Mouse (Mus musculus): ENCODE measurements around the gene Plxdc1. TPM values are rescaled to one million over a fixed set of nuclear protein-coding genes. Genes with fewer than 3 reads are reported as not detected.

Plxdc1 gene
- polyA plus RNA-seq, 1 experiment from 2014 or later: 1.7 TPM

DNA sequence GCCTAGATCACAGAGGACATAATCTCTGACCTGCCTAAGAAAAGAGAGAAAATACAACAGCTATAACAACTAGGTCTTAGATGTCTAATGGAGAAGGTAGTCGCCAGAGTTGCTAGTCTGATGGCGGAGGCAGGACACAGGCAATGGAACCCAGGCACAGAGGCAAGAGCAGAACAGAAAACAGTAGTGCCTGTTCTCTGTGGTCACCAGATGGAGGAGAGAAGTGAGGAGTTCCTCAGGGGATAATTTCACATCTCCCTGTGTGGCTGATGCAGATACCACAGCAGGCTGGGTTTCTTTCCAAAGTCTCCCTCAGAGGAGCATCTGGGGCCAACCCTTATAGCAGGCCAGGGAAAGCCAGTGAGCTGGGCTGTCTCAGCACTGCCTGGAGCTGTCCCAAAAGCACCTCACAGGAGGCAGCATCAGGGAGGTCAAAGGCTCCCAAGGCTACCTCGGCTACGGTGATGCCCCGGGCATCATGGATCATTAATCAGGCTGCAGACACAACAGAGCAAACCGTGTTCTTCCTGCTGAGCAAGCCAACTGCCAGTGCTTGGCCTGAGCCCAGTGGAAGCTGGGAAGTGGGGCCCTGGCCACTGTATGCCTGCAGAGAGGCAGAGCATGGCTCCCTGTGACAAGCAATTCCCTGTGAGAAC is 29.2 kb downstream of the Plxdc1 start:
- 36% methylated on average over 6 of the region's 6 CpGs for WGBS
- peak; percentile 72 for ATAC-seq (ENCODE audit: low FRiP score, low TSS enrichment)
- no peaks in the 10 kb centered on the region for H3K36me3 ChIP-seq (ENCODE audit: control insufficient read depth, insufficient read depth, low read length)

DNA sequence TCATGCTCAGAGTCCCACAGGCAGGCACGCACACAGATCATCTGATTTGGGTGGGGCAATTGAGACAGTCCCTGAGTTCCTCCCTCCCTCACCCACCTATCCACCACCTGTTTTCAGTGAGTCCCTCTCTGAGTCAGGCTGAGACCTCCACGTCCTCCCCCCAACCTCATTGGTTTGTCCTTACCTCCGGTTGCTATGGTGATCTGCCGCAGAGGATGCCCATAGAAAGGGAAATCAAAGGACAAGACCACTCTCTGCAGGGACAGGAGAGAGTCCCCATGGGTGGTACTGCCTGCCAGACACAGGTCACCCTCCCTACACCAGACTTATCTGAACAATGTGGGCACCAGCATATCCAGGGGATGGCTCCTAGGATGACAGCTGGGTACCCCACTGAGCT is 30.3 kb downstream of the Plxdc1 start:
- Histone ChIP-seq H3K4me2 (replicated peaks; ENCODE audit: low read depth, low read length) (no peak overlapping the region), H3K36me3 (ENCODE audit: control insufficient read depth, insufficient read depth, low read length) (no peaks in the 10 kb centered on the region), H3K9me3 (ENCODE audit: control insufficient read depth, low read length) (no peaks in the 10 kb centered on the region), H3K4me1 (ENCODE audit: control insufficient read depth, insufficient read depth, low read length) (0 out of 2 replicates have a peak, but pooled peaks cover 7% of the 10 kb centered on the region), H3K27me3 (ENCODE audit: control insufficient read depth, insufficient read depth, low read length) (no peaks in the 10 kb centered on the region), H3K27ac (ENCODE audit: low read depth, low read length) (no peak overlapping the region), H3K9ac (ENCODE audit: low read depth, low read length) (no peak overlapping the region), H3K4me3 (ENCODE audit: low read length) (no peak overlapping the region)
- WGBS: 76% methylated on average over 4 of the region's 4 CpGs
- ATAC-seq (ENCODE audit: low FRiP score, low TSS enrichment): no peak

More for the DNA sequence above, 29.2 kb downstream of the Plxdc1 start:
- Histone ChIP-seq H3K4me3 (ENCODE audit: low read length) (no peak overlapping the region), H3K27me3 (ENCODE audit: control insufficient read depth, insufficient read depth, low read length) (no peaks in the 10 kb centered on the region), H3K9ac (ENCODE audit: low read depth, low read length) (no peak overlapping the region; the same call in 1 of the 2 replicates), H3K4me1 (ENCODE audit: control insufficient read depth, insufficient read depth, low read length) (0 out of 2 replicates have a peak, but pooled peaks cover 7% of the 10 kb centered on the region), H3K4me2 (replicated peaks; ENCODE audit: low read depth, low read length) (no peak overlapping the region), H3K9me3 (ENCODE audit: control insufficient read depth, low read length) (no peaks in the 10 kb centered on the region), H3K27ac (ENCODE audit: low read depth, low read length) (peak overlapping the region; percentile 43; the same call in 1 of the 2 replicates)

DNA sequence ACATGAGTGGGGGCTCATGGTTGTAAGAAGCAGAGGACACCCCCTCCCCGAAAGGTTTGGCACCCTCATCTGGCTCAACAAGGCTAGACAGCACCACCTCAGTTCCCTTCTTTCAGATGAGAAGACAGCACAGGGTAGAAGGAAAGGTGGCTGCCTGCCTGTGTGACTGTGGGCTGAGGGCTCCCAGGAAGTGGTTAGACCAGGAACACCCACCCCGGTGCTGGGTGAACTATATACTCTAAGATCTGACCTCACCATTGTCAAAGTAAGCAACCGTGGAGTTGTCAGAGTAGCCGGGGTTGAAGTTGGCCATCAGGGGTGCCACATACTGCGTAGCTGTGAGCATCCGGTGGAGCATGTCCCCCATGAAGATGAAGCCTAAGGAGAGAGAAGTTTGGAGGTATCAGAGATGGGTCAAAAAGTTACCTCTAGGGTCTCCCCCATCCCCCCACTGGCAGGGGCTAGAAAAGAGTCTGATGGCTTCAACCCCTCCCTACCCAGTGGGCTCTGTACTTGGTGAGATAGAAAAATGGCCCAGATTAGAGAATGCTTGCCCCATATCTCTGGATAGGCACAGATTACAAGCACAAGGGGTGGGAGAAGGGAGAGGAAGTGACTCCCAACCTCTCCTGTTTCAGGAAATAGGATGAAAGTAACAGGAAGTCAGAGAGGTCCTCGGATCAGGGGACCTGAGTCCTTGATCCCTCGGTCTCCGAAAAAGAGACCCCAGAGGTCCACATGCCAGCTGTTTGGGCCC is 30.9 kb downstream of the Plxdc1 start:
- Histone ChIP-seq H3K27ac (ENCODE audit: low read depth, low read length) (no peak overlapping the region), H3K4me3 (ENCODE audit: low read length) (no peak overlapping the region), H3K9ac (ENCODE audit: low read depth, low read length) (no peak overlapping the region), H3K4me2 (replicated peaks; ENCODE audit: low read depth, low read length) (no peak overlapping the region), H3K9me3 (ENCODE audit: control insufficient read depth, low read length) (no peaks in the 10 kb centered on the region), H3K4me1 (ENCODE audit: control insufficient read depth, insufficient read depth, low read length) (0 out of 2 replicates have a peak, but pooled peaks cover 7% of the 10 kb centered on the region), H3K36me3 (ENCODE audit: control insufficient read depth, insufficient read depth, low read length) (no peaks in the 10 kb centered on the region), H3K27me3 (ENCODE audit: control insufficient read depth, insufficient read depth, low read length) (no peaks in the 10 kb centered on the region)
- WGBS: 80% methylated on average over 9 of the region's 9 CpGs
- ATAC-seq (ENCODE audit: low FRiP score, low TSS enrichment): no peak

DNA sequence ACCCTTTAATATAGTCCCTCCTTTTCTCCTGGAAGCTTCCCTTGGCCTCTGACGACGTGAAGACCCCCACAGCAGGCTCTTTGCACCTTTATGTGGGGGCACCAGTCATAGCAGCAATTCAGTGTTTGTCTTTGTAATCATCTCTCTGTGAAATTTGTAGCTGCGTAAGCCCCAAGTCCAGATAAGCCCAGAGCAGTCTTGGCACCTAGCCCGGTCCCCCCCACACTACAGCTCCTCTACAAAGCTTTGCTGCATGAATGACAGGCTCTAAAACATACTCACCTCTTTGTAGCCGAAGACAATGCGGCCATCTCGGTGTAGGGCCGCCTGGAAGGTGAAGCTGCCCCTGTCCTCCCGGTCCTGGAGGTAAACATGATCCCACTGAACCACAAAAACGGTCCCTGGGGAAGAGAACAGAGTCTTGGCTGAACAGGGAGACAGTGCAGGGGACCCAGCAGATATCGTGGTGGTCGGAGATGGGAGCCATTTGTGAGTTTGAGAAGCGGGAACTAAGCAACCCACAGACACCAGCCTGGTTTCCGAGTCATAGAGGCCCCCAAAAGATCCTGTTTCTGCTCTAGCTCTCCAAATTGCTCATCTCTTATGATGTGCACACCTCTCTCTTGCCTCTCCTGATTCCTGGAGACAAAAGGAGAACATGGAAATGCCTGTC is 31.6 kb downstream of the Plxdc1 start:
- 53% methylated on average over 14 of the region's 14 CpGs for WGBS
- Histone ChIP-seq H3K36me3 (ENCODE audit: control insufficient read depth, insufficient read depth, low read length) (no peaks in the 10 kb centered on the region), H3K4me3 (ENCODE audit: low read length) (no peak overlapping the region), H3K27ac (ENCODE audit: low read depth, low read length) (no peak overlapping the region), H3K9ac (ENCODE audit: low read depth, low read length) (no peak overlapping the region), H3K27me3 (ENCODE audit: control insufficient read depth, insufficient read depth, low read length) (no peaks in the 10 kb centered on the region), H3K9me3 (ENCODE audit: control insufficient read depth, low read length) (no peaks in the 10 kb centered on the region), H3K4me2 (replicated peaks; ENCODE audit: low read depth, low read length) (no peak overlapping the region), H3K4me1 (ENCODE audit: control insufficient read depth, insufficient read depth, low read length) (0 out of 2 replicates have a peak, but pooled peaks cover 11% of the 10 kb centered on the region)
- ATAC-seq (ENCODE audit: low FRiP score, low TSS enrichment): no peak

DNA sequence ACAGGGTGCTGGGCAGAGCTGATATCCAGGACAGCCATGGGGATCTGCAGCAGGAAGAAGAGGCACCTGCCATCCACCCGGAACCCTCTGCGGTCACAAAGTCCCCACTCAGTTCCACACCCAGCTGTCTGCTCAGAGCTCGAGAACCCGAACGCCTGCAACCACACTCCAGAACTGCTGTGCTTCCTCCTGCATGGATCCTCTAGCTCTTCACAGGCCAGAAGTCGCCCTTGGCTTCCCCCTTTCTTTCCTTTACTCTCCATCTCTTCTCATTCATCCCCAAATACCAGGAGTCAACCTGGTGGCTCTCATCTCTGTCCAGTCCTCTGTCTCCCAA is 32.3 kb downstream of the Plxdc1 start:
- H3K27me3 ChIP-seq (ENCODE audit: control insufficient read depth, insufficient read depth, low read length): no peaks in the 10 kb centered on the region
- 91% methylated on average over 6 of the region's 6 CpGs for WGBS
- no peak overlapping the region for H3K9ac ChIP-seq (ENCODE audit: low read depth, low read length)
- H3K4me2 ChIP-seq (replicated peaks; ENCODE audit: low read depth, low read length): no peak overlapping the region
- H3K4me1 ChIP-seq (ENCODE audit: control insufficient read depth, insufficient read depth, low read length): 0 out of 2 replicates have a peak, but pooled peaks cover 8% of the 10 kb centered on the region
- no peaks in the 10 kb centered on the region for H3K9me3 ChIP-seq (ENCODE audit: control insufficient read depth, low read length)
- no peak for ATAC-seq (ENCODE audit: low FRiP score, low TSS enrichment)
- H3K4me3 ChIP-seq (ENCODE audit: low read length): no peak overlapping the region
- no peaks in the 10 kb centered on the region for H3K36me3 ChIP-seq (ENCODE audit: control insufficient read depth, insufficient read depth, low read length)
- no peak overlapping the region for H3K27ac ChIP-seq (ENCODE audit: low read depth, low read length)

DNA sequence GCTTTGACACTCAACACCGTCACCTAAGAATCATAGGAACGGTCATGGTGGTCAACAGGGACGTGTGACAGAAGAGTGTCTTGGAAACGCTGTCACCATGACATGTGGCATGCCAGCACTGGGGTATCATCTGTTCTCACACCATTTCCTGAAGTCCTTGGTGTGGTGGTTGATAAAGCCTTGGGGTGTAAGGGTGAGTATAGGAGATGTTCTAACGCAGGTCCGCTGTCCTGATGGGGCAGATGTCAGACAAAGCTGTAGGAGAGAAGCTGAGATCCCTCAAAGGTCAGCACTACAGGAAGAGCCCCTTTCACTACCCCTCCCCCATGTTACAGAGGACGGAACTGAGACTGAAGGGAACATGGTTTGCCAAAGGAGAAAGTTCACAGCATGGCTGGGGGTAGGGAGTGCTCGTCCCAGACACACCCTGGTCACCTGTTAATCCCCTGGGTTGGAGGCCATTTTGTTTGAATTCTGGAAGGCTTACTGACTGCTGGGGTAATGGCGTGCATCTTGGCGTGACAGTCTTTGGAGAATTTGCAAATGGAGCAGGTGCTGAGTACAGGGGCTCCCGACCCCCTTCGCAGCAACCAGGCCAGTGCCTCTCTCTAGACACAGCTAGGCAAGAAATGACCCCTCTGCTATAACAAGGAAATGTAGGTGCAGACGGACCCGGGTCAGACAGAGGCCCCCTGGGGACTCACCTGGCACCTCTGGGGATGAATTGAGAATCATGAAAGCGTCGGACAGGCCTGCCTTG is 32.9 kb downstream of the Plxdc1 start:
- H3K4me1 ChIP-seq (ENCODE audit: control insufficient read depth, insufficient read depth, low read length): 0 out of 2 replicates have a peak, but pooled peaks cover 8% of the 10 kb centered on the region
- no peaks in the 10 kb centered on the region for H3K9me3 ChIP-seq (ENCODE audit: control insufficient read depth, low read length)
- no peak overlapping the region for H3K4me3 ChIP-seq (ENCODE audit: low read length)
- no peaks in the 10 kb centered on the region for H3K27me3 ChIP-seq (ENCODE audit: control insufficient read depth, insufficient read depth, low read length)
- H3K36me3 ChIP-seq (ENCODE audit: control insufficient read depth, insufficient read depth, low read length): no peaks in the 10 kb centered on the region
- H3K4me2 ChIP-seq (replicated peaks; ENCODE audit: low read depth, low read length): no peak overlapping the region
- no peak for ATAC-seq (ENCODE audit: low FRiP score, low TSS enrichment)
- WGBS: 71% methylated on average over 16 of the region's 16 CpGs
- no peak overlapping the region for H3K9ac ChIP-seq (ENCODE audit: low read depth, low read length)
- H3K27ac ChIP-seq (ENCODE audit: low read depth, low read length): no peak overlapping the region

DNA sequence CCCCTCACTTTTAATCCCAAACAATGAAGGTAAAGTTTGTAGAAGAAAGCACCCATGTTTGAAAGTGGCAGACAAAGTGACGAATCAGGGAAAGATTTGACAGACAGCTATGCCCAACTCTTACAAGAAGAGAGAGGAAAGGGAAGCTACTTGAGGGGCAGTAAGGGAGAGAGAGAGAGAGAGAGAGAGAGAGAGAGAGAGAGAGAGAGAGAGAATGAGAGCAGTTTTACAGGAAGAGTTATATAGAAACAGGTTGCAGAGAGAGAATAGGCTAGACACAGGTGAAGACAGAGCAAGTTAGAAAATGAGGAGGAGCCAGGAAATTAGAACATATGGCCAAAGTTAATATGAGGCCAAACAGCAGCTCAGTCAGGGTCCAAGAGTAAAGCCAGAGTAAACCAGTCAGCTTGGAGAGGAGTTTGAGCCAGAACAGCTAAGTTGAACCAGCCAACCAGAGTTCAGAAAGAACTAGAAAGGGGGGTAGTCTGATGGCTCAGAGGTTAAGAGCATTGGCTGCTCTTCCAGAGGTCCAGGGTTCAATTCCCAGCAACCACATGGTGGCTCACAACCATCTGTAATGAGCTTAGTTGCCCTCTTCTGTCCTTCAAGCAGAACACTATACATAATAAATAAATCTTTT is 33.8 kb downstream of the Plxdc1 start:
- H3K4me3 ChIP-seq (ENCODE audit: low read length): no peak overlapping the region
- H3K4me2 ChIP-seq (replicated peaks; ENCODE audit: low read depth, low read length): no peak overlapping the region
- 0 out of 2 replicates have a peak, but pooled peaks cover 8% of the 10 kb centered on the region for H3K4me1 ChIP-seq (ENCODE audit: control insufficient read depth, insufficient read depth, low read length)
- no peak overlapping the region for H3K27ac ChIP-seq (ENCODE audit: low read depth, low read length)
- H3K36me3 ChIP-seq (ENCODE audit: control insufficient read depth, insufficient read depth, low read length): no peaks in the 10 kb centered on the region
- WGBS: 96% methylated on average over 1 of the region's 1 CpGs
- ATAC-seq (ENCODE audit: low FRiP score, low TSS enrichment): no peak
- H3K9ac ChIP-seq (ENCODE audit: low read depth, low read length): no peak overlapping the region
- no peaks in the 10 kb centered on the region for H3K9me3 ChIP-seq (ENCODE audit: control insufficient read depth, low read length)
- H3K27me3 ChIP-seq (ENCODE audit: control insufficient read depth, insufficient read depth, low read length): no peaks in the 10 kb centered on the region

DNA sequence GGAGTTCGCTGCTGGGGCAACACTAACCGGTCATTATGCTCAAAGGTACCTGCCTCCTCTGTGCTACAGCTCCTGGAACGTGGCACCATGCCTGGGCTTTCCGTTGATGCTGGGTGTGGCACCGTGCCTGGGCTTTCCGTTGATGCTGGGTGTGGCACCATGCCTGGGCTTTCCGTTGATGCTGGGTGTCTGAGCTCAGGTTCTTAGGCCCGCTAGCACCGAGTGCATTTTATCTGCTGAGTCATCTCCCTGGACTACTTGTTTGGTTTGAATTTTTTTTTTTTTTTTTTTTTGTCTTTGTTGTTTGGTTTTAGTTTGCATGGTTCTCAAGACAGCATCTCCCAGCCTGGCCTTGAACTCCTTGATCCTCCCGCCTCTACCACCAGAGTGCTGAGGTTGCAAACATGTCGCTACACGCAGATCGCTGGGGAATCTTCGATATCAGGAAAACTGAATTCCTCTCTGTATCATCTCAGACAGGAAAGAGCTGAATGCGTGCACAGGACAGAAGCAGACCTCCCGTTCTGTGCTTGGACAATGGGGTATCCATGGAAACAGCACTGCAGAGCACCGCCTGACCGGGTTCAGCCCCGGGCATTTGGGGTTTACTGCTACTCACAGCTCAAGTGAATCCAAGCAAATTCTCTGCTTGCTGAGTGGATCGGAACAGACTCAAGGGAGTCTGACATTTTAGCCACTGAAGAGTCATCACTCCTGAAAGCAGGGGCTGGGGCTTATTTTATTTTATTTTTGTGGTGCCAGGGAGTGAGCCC is 36.4 kb downstream of the Plxdc1 start:
- H3K27me3 ChIP-seq (ENCODE audit: control insufficient read depth, insufficient read depth, low read length): no peaks in the 10 kb centered on the region
- no peak overlapping the region for H3K4me3 ChIP-seq (ENCODE audit: low read length)
- no peaks in the 10 kb centered on the region for H3K36me3 ChIP-seq (ENCODE audit: control insufficient read depth, insufficient read depth, low read length)
- no peaks in the 10 kb centered on the region for H3K9me3 ChIP-seq (ENCODE audit: control insufficient read depth, low read length)
- no peak overlapping the region for H3K27ac ChIP-seq (ENCODE audit: low read depth, low read length)
- no peak for ATAC-seq (ENCODE audit: low FRiP score, low TSS enrichment)
- no peak overlapping the region for H3K4me2 ChIP-seq (replicated peaks; ENCODE audit: low read depth, low read length)
- 0 out of 2 replicates have a peak, but pooled peaks cover 8% of the 10 kb centered on the region for H3K4me1 ChIP-seq (ENCODE audit: control insufficient read depth, insufficient read depth, low read length)
- 58% methylated on average over 20 of the region's 20 CpGs for WGBS
- no peak overlapping the region for H3K9ac ChIP-seq (ENCODE audit: low read depth, low read length)

All from kidney, embryonic 14.5 days (tissue).